Comparison of ENCODE assay signal across 17 mouse cellular contexts in the genomic region with DNA sequence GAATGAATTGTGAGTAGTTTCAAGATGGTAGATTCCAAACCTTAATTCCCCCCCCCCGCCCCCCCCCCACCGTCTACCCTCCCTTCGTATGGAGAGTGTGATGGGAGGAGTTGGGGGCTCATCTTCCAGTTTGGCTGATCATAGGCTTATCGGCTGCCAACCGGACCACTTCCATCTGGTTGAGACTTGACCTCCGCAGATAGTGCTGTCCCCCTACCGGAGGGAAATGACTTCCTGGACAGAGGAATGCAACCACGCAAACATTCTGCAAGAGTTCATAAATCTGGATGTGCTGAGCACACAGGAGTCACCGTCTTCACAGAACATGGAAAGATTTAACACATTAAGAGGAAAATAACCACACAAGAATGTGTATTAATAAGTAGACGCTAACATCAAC.
DNase-seq lines count a peak whose midpoint lies in the region; ATAC-seq and TF ChIP-seq lines count a peak whose summit lies in the region.
"Had no signal": no experiment of that assay in that cellular context is flagged by ENCODE, and none has a peak within 500 bp of the region (broad histone marks: within the 10 kb centered on the region; RNA-seq: fewer than 3 reads in every experiment).

No protein-coding gene starts in this region.

- TF ChIP-seq CTCF in heart, adult 2 months (IDR thresholded peaks at IDR 0.05), result peak; percentile 25; the same call in 1 of the 2 replicates
- TF ChIP-seq CTCF in kidney, postnatal 0 days (IDR thresholded peaks at IDR 0.05; ENCODE audit: low read depth), result peak; percentile 58; the same call in 1 of the 2 replicates
- peak; percentile 52 for TF ChIP-seq CTCF in stomach, postnatal 0 days (IDR thresholded peaks at IDR 0.05; ENCODE audit: low read depth)

- no peak for TF ChIP-seq POLR2A in heart, adult 2 months (IDR thresholded peaks at IDR 0.05; ENCODE audit: insufficient read depth, low read depth, low read length)

- no peaks in the 10 kb centered on the region for H3K27me3 ChIP-seq in heart, adult 2 months (ENCODE audit: control insufficient read depth, insufficient read depth, low read length)
- H3K27me3 ChIP-seq in lung, embryonic 15.5 days, result no peaks in the 10 kb centered on the region
- no peaks in the 10 kb centered on the region for H3K27me3 ChIP-seq in kidney, postnatal 0 days (ENCODE audit: insufficient read depth, low read length)
- H3K27me3 ChIP-seq in stomach, postnatal 0 days (ENCODE audit: control insufficient read depth, insufficient read depth, low read length), result no peaks in the 10 kb centered on the region
- H3K27me3 ChIP-seq: embryonic facial prominence, embryonic 13.5 days; limb, embryonic 12.5 days had no signal

- H3K4me3 ChIP-seq in heart, adult 2 months, result no peak overlapping the region
- no peak overlapping the region for H3K4me3 ChIP-seq in lung, embryonic 15.5 days
- H3K4me3 ChIP-seq in kidney, postnatal 0 days (replicated peaks; ENCODE audit: low read depth, low read length), result no peak overlapping the region
- no peak overlapping the region for H3K4me3 ChIP-seq in stomach, postnatal 0 days (ENCODE audit: low read depth, low read length)
- H3K4me3 ChIP-seq: embryonic facial prominence, embryonic 13.5 days; limb, embryonic 12.5 days; megakaryocyte, embryonic 14.5 days had no signal

- intact Hi-C loops in heart, adult 2 months (cut with DNase I), result no loop called here

- H3K27ac ChIP-seq in heart, adult 2 months, result no peak overlapping the region
- no peak overlapping the region for H3K27ac ChIP-seq in lung, embryonic 15.5 days
- no peak overlapping the region; the same call in 1 of the 2 replicates for H3K27ac ChIP-seq in kidney, postnatal 0 days
- H3K27ac ChIP-seq in stomach, postnatal 0 days (replicated peaks), result no peak overlapping the region
- H3K27ac ChIP-seq: embryonic facial prominence, embryonic 13.5 days; hindbrain, postnatal 0 days; limb, embryonic 12.5 days; liver, embryonic 14.5 days had no signal

- no peak for TF ChIP-seq EP300 in heart, adult 2 months (IDR thresholded peaks at IDR 0.05; ENCODE audit: insufficient read depth, low read depth, low read length)
- no peak for TF ChIP-seq EP300 in stomach, postnatal 0 days (optimal IDR thresholded peaks at IDR 0.05)

- H3K4me2 ChIP-seq in lung, embryonic 15.5 days, result peak overlapping the region; percentile 16; the same call in 1 of the 2 replicates
- 0 out of 2 replicates have a peak overlapping the region, but pooled peaks have one; percentile 13 for H3K4me2 ChIP-seq in kidney, postnatal 0 days (ENCODE audit: low read length)
- no peak overlapping the region for H3K4me2 ChIP-seq in stomach, postnatal 0 days (replicated peaks; ENCODE audit: low read depth)
- H3K4me2 ChIP-seq: embryonic facial prominence, embryonic 13.5 days; limb, embryonic 12.5 days had no signal

- no peak for ATAC-seq in lung, embryonic 15.5 days (ENCODE audit: borderline replicate concordance, extremely low read depth, low FRiP score, low TSS enrichment)
- ATAC-seq in kidney, postnatal 0 days (replicated peaks; ENCODE audit: low FRiP score, low read depth), result 0 out of 2 replicates have a peak, but pooled peaks have one; percentile 65
- ATAC-seq in stomach, postnatal 0 days (ENCODE audit: low FRiP score, low TSS enrichment), result no peak
- ATAC-seq: hindbrain, postnatal 0 days had no signal

- no peaks in the 10 kb centered on the region for H3K79me2 ChIP-seq in heart, adult 2 months (replicated peaks; ENCODE audit: control insufficient read depth, insufficient read depth, low read length)

- 32% methylated on average over 10 of the region's 10 CpGs for WGBS in heart, adult 2 months
- WGBS in lung, embryonic 15.5 days, result 11% methylated on average over 10 of the region's 10 CpGs
- WGBS in kidney, postnatal 0 days, result 13% methylated on average over 10 of the region's 10 CpGs
- 18% methylated on average over 10 of the region's 10 CpGs for WGBS in stomach, postnatal 0 days

- no peak for DNase-seq in heart, adult 2 months
- no peak for DNase-seq in heart, adult 9 months (ENCODE audit: low spot score in 2 of 2)
- no peak for DNase-seq in lung, postnatal 25 days (ENCODE audit: low spot score)
- DNase-seq in kidney, postnatal 0 days (ENCODE audit: low spot score), result peak; percentile 83
- no peak for DNase-seq in stomach, postnatal 0 days (ENCODE audit: low spot score)
- no peak for DNase-seq in gastrocnemius, postnatal 10 days
- no peak for DNase-seq in cerebellum, postnatal 4 days (ENCODE audit: low spot score in 2 of 2)
- DNase-seq: cerebellum, adult 11-12 months; cerebellum, postnatal 36 days; right cerebral cortex, postnatal 4 days; thymus, postnatal 25 days had no signal

- H3K9ac ChIP-seq in heart, adult 2 months (ENCODE audit: low read depth, low read length), result no peak overlapping the region
- no peak overlapping the region for H3K9ac ChIP-seq in lung, embryonic 15.5 days
- H3K9ac ChIP-seq in kidney, postnatal 0 days (ENCODE audit: low read depth, low read length), result no peak overlapping the region
- H3K9ac ChIP-seq in stomach, postnatal 0 days (ENCODE audit: low read length), result no peak overlapping the region
- H3K9ac ChIP-seq: embryonic facial prominence, embryonic 13.5 days; limb, embryonic 12.5 days; liver, embryonic 14.5 days had no signal

- no peaks in the 10 kb centered on the region for H3K36me3 ChIP-seq in heart, adult 2 months (ENCODE audit: control insufficient read depth, insufficient read depth, low read length)
- H3K36me3 ChIP-seq in lung, embryonic 15.5 days, result no peaks in the 10 kb centered on the region
- no peaks in the 10 kb centered on the region for H3K36me3 ChIP-seq in kidney, postnatal 0 days (ENCODE audit: insufficient read depth, low read length)
- H3K36me3 ChIP-seq in stomach, postnatal 0 days (ENCODE audit: control insufficient read depth, insufficient read depth, low read length), result no peaks in the 10 kb centered on the region
- H3K36me3 ChIP-seq: embryonic facial prominence, embryonic 13.5 days; limb, embryonic 12.5 days had no signal

- H3K4me1 ChIP-seq in heart, adult 2 months (ENCODE audit: control insufficient read depth, insufficient read depth, low read length), result no peaks in the 10 kb centered on the region
- peaks cover 17% of the 10 kb centered on the region for H3K4me1 ChIP-seq in lung, embryonic 15.5 days
- H3K4me1 ChIP-seq in kidney, postnatal 0 days (replicated peaks; ENCODE audit: insufficient read depth, low read length), result peaks cover 10% of the 10 kb centered on the region; the same call in 1 of the 2 replicates
- no peaks in the 10 kb centered on the region for H3K4me1 ChIP-seq in stomach, postnatal 0 days (replicated peaks; ENCODE audit: control insufficient read depth, insufficient read depth)
- H3K4me1 ChIP-seq: embryonic facial prominence, embryonic 13.5 days had no signal

- H3K9me3 ChIP-seq in lung, embryonic 15.5 days, result no peaks in the 10 kb centered on the region
- H3K9me3 ChIP-seq in kidney, postnatal 0 days (replicated peaks; ENCODE audit: low read length), result no peaks in the 10 kb centered on the region
- no peaks in the 10 kb centered on the region for H3K9me3 ChIP-seq in stomach, postnatal 0 days (ENCODE audit: control insufficient read depth, low read length)
- H3K9me3 ChIP-seq: embryonic facial prominence, embryonic 13.5 days; limb, embryonic 12.5 days; megakaryocyte, embryonic 14.5 days had no signal
